Mouse (Mus musculus) embryonic facial prominence, embryonic 11.5 days (tissue): ENCODE measurements around the gene Mef2d. TPM values are rescaled to one million over a fixed set of nuclear protein-coding genes. Genes with fewer than 3 reads are reported as not detected.

Experiments
- ATAC-seq: fragments of 200-750 bp; cut with Nextera tagmentation; replicated peaks from 2 replicates; pipeline ENCODE4 v1.8.0; 2017; ENCODE audit warnings: low read depth; ENCODE audit not compliant: insufficient number of reproducible peaks, low FRiP score, low TSS enrichment
- DNase-seq: peaks from one replicate; pipeline ENCODE4 v3.0.0-alpha.2; 2015; ENCODE audit warnings: low spot score
- H3K27ac ChIP-seq: fragments of 300-500 bp; sonication (generic); replicated peaks from 2 replicates; pipeline ENCODE4 v1.5.1; 2014; ENCODE audit warnings: mild to moderate bottlenecking, low read depth, low read length, control low read depth
- H3K27me3 ChIP-seq: fragments of 300-500 bp; sonication (generic); 2 replicates; pipeline ENCODE4 v1.6.1; 2014; ENCODE audit warnings: mild to moderate bottlenecking, low read length, moderate library complexity, mixed read lengths; ENCODE audit not compliant: control insufficient read depth, insufficient read depth
- H3K36me3 ChIP-seq: fragments of 300-500 bp; sonication (generic); replicated peaks from 2 replicates; pipeline ENCODE4 v1.6.1; 2014; ENCODE audit warnings: low read depth, mild to moderate bottlenecking, low read length, moderate library complexity, mixed read lengths; ENCODE audit not compliant: control insufficient read depth, insufficient read depth
- H3K4me1 ChIP-seq: fragments of 300-500 bp; sonication (generic); 2 replicates; pipeline ENCODE4 v1.6.1; 2014; ENCODE audit warnings: low read length, mixed read lengths; ENCODE audit not compliant: control insufficient read depth, insufficient read depth
- H3K4me2 ChIP-seq: fragments of 300-500 bp; sonication (generic); 2 replicates; pipeline ENCODE4 v1.6.1; 2014; ENCODE audit warnings: low read depth, mild to moderate bottlenecking, control low read depth, low read length, moderate library complexity
- H3K4me3 ChIP-seq: fragments of 300-500 bp; sonication (generic); 2 replicates; pipeline ENCODE4 v1.5.1; 2014; ENCODE audit warnings: low read depth, low read length, control low read depth
- H3K9ac ChIP-seq: fragments of 300-500 bp; sonication (generic); replicated peaks from 2 replicates; pipeline ENCODE4 v1.6.1; 2014; ENCODE audit warnings: mild to moderate bottlenecking, control low read depth, low read length
- H3K9me3 ChIP-seq: fragments of 300-500 bp; sonication (generic); replicated peaks from 2 replicates; pipeline ENCODE4 v1.6.1; 2016; ENCODE audit warnings: mild to moderate bottlenecking, low read length, inconsistent platforms, mixed read lengths; ENCODE audit not compliant: control insufficient read depth
- WGBS: fragments of 180-500 bp; shearing (Covaris S2); extraction: QIAGEN DNeasy Blood & Tissue Kit; methylation state at CpG from one replicate; pipeline ENCODE4 v1.1.7; 2014; 5-methylcytosine and 5-hydroxymethylcytosine counted together
- polyA plus RNA-seq: library from polyadenylated mRNA; unstranded; fragments of >200 nt; fragmentation: Nextera tagmentation; extraction: Ambion mirVana; gene quantifications from 2 replicates; pipeline ENCODE4 v1.2.1, GENCODE M21; 2014

Mef2d gene
- polyA plus RNA-seq, 1 experiment from 2014 or later, result 12.5 TPM

DNA sequence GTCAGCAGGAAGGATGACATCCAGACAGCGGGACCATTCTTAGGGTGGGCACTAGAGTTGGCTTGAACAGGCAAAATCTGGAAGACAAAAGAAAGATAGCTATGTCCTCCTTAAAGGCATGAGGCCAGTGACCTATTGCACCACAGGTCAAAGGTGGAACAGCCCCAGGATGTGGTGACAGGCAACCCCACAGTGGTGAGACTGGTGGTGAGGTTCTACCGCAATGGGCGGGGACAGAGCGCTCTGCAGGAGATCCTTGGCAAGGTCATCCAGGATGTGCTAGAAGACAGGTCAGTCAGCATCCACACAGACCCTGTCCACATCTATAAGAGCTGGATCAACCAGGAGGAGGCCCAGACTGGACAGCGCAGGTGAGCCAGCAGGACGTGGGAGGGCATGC, 33.0 kb upstream of the Mef2d start:
- ATAC-seq (no peak), DNase-seq (no peak)
- H3K4me3 ChIP-seq, result no peak overlapping the region
- no peak overlapping the region for H3K4me2 ChIP-seq
- no peaks in the 10 kb centered on the region; the same call in none of the 2 replicates for H3K36me3 ChIP-seq
- H3K27ac ChIP-seq, result no peak overlapping the region
- 88% methylated on average over 6 of the region's 6 CpGs for WGBS
- no peaks in the 10 kb centered on the region for H3K27me3 ChIP-seq
- no peak overlapping the region for H3K9ac ChIP-seq
- H3K9me3 ChIP-seq, result no peaks in the 10 kb centered on the region
- H3K4me1 ChIP-seq, result no peaks in the 10 kb centered on the region

DNA sequence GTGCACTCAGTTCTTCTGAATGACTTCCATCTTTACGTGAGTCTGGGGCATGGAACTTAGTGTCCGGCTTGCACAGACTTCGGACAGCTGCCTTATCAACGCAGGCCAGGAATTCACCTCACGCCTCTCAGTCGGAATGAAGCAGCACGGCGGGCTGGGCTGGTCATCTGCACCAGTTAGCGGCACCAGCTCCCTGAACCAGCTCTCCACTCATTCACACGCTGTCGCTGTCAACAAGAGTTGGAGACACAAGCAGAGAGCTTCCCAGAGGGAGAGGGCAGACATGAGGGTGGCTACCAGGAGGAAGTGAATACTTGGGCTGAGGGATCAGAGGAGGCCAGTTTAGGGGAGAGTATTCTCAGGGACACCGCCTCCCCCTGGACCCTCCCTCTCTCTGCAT, 27.8 kb upstream of the Mef2d start:
- no peaks in the 10 kb centered on the region for H3K4me1 ChIP-seq
- no peaks in the 10 kb centered on the region; the same call in none of the 2 replicates for H3K36me3 ChIP-seq
- no peaks in the 10 kb centered on the region for H3K27me3 ChIP-seq
- no peak overlapping the region for H3K4me2 ChIP-seq
- H3K27ac ChIP-seq, result no peak overlapping the region
- ATAC-seq (no peak), DNase-seq (no peak)
- no peaks in the 10 kb centered on the region for H3K9me3 ChIP-seq
- WGBS, result 92% methylated on average over 12 of the region's 12 CpGs
- H3K9ac ChIP-seq, result no peak overlapping the region
- H3K4me3 ChIP-seq, result no peak overlapping the region

DNA sequence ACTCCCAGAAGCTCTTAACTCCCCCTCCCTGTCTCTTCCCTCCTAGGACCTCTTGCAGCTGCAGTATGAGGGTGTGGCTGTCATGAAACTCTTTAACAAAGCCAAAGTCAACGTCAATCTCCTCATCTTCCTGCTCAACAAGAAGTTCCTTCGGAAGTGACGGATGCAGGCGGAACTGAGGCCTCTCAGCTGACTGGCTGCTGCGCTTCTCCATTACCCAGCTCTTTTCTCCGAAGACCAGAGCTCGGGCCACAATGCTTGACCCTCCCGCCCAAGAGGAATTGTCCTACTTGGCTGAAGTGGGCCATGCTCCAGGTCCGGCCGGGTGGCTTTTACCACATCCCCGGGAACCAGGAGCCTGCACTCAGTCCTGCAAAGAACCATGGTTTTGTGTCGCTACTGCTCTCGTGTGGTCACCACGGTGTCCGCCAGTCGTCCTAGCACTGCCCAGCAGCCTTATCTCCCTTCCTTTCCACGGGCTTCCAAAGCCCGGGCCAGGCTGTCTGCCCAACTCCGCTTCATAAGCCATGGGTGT, 22.0 kb upstream of the Mef2d start:
- H3K4me1 ChIP-seq, result no peaks in the 10 kb centered on the region
- H3K4me3 ChIP-seq, result no peak overlapping the region
- ATAC-seq, result no peak
- H3K27me3 ChIP-seq, result no peaks in the 10 kb centered on the region
- no peaks in the 10 kb centered on the region for H3K9me3 ChIP-seq
- no peak for DNase-seq
- no peak overlapping the region for H3K9ac ChIP-seq
- WGBS, result 89% methylated on average over 19 of the region's 19 CpGs
- H3K27ac ChIP-seq, result no peak overlapping the region
- peaks cover 3% of the 10 kb centered on the region for H3K36me3 ChIP-seq
- no peak overlapping the region for H3K4me2 ChIP-seq

GRCm38 (mm10) chr3:88121164-88122131, 20.7 kb upstream of the Mef2d start:
- DNase-seq (no peak), ATAC-seq (no peak)
- no peaks in the 10 kb centered on the region for H3K27me3 ChIP-seq
- no peak overlapping the region for H3K9ac ChIP-seq
- H3K27ac ChIP-seq, result no peak overlapping the region
- no peaks in the 10 kb centered on the region for H3K4me1 ChIP-seq
- H3K9me3 ChIP-seq, result no peaks in the 10 kb centered on the region
- WGBS, result 77% methylated on average over 14 of the region's 14 CpGs
- H3K4me2 ChIP-seq, result no peak overlapping the region
- H3K36me3 ChIP-seq, result peaks cover 3% of the 10 kb centered on the region
- H3K4me3 ChIP-seq, result no peak overlapping the region

GRCm38 (mm10) chr3:88125195-88125594, 17.0 kb upstream of the Mef2d start:
- no peaks in the 10 kb centered on the region for H3K4me1 ChIP-seq
- peaks cover under 1% of the 10 kb centered on the region for H3K36me3 ChIP-seq
- no peak for ATAC-seq
- no peak for DNase-seq
- no peak overlapping the region for H3K27ac ChIP-seq
- no peak overlapping the region for H3K4me2 ChIP-seq
- H3K4me3 ChIP-seq, result no peak overlapping the region
- WGBS, result 77% methylated on average over 4 of the region's 4 CpGs
- no peaks in the 10 kb centered on the region for H3K9me3 ChIP-seq
- H3K9ac ChIP-seq, result no peak overlapping the region
- no peaks in the 10 kb centered on the region for H3K27me3 ChIP-seq

- no peaks in the 10 kb centered on the region for H3K4me1 ChIP-seq
- 79% methylated on average over 7 of the region's 7 CpGs for WGBS
Observed at GRCm38 (mm10) chr3:88126181-88126580, 16.0 kb upstream of the Mef2d start.

DNA sequence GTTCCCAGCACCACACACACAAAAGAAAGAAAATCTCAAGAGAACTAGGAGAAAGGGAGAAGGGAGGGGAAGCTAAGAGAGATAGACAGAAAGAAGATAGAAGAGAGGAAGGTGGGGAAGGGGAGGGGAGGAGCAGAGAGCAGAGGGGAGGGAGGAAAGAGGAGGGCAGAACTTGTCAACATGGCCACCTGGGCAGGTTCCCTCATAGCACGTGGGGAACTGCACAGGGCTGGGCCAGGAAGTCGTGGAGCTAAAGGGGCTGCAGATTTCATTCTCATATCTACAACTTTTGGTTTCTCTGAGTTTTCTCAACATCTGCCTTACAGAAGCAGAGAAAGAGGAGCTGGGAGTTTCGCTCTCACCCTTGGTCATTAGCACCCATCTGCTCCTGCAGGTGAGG, 14.5 kb upstream of the Mef2d start:
- ATAC-seq, result no peak
- no peaks in the 10 kb centered on the region for H3K9me3 ChIP-seq
- no peaks in the 10 kb centered on the region for H3K36me3 ChIP-seq
- no peak overlapping the region for H3K4me3 ChIP-seq
- no peaks in the 10 kb centered on the region for H3K27me3 ChIP-seq
- no peak overlapping the region for H3K27ac ChIP-seq
- no peaks in the 10 kb centered on the region for H3K4me1 ChIP-seq
- H3K4me2 ChIP-seq, result no peak overlapping the region
- WGBS, result 65% methylated on average over 3 of the region's 3 CpGs
- no peak for DNase-seq
- no peak overlapping the region for H3K9ac ChIP-seq

More at GRCm38 (mm10) chr3:88126181-88126580, 16.0 kb upstream of the Mef2d start:
- Histone ChIP-seq H3K9me3 (no peaks in the 10 kb centered on the region), H3K4me2 (no peak overlapping the region), H3K27ac (no peak overlapping the region), H3K9ac (no peak overlapping the region), H3K36me3 (no peaks in the 10 kb centered on the region), H3K27me3 (no peaks in the 10 kb centered on the region), H3K4me3 (no peak overlapping the region)
- DNase-seq (no peak), ATAC-seq (no peak)

GRCm38 (mm10) chr3:88128056-88128455, 14.1 kb upstream of the Mef2d start:
- H3K4me2 ChIP-seq, result no peak overlapping the region
- H3K27ac ChIP-seq, result no peak overlapping the region
- H3K4me3 ChIP-seq, result no peak overlapping the region
- no peaks in the 10 kb centered on the region for H3K27me3 ChIP-seq
- no peaks in the 10 kb centered on the region for H3K36me3 ChIP-seq
- no peak for DNase-seq
- no peaks in the 10 kb centered on the region for H3K9me3 ChIP-seq
- ATAC-seq, result no peak
- no peak overlapping the region for H3K9ac ChIP-seq
- no peaks in the 10 kb centered on the region for H3K4me1 ChIP-seq
- WGBS, result 75% methylated on average over 5 of the region's 5 CpGs
